Mouse (Mus musculus) myocyte (in vitro differentiated cells): Measurements from ENCODE around the gene Shank2.

ENCODE experiments used
- MYOD1 ChIP-seq, 3 experiments: IDR thresholded peaks; one replicate each; pipeline ENCODE4 v1.6.1; 2011; ENCODE audit warnings: control low read depth in 2 of 3, low read depth in 2 of 3, mild to moderate bottlenecking in 2 of 3, moderate library complexity in 1 of 3; ENCODE audit not compliant: insufficient read length in 2 of 3, control insufficient read depth in 1 of 3
- POLR2A ChIP-seq: IDR thresholded peaks from one replicate; pipeline ENCODE4 v1.6.1; 2011; ENCODE audit warnings: low read depth, mild to moderate bottlenecking, control low read depth, moderate library complexity; ENCODE audit not compliant: insufficient read length
- POLR2AphosphoS2 ChIP-seq: IDR thresholded peaks from one replicate; pipeline ENCODE4 v1.6.1; 2011; ENCODE audit warnings: low read depth, control low read depth; ENCODE audit not compliant: insufficient read length

- no peak for TF ChIP-seq POLR2A
- no peak for TF ChIP-seq POLR2AphosphoS2
- no peak for TF ChIP-seq MYOD1 (IDR thresholded peaks at IDR 0.05; ENCODE audit: control insufficient read depth in 1 of 3, insufficient read length in 2 of 3, low read depth in 2 of 3)
Measured at GRCm38 (mm10) chr7:144106352-144107011, 104.8 kb downstream of the Shank2 start.
